Mouse (Mus musculus) brain, embryonic 18.5 days (tissue): ENCODE measurements around the gene Etfbkmt.
"Not testable (repeated sequence)": the region's sequence is repeated elsewhere in the genome, so short reads cannot be mapped to it uniquely, and the experiment has no call there.

Experiments
- DNase-seq: peaks from one replicate; pipeline ENCODE4 v3.0.0-alpha.2; 2012; ENCODE audit warnings: low read depth, low spot score

Gene Etfbkmt

GRCm38 (mm10) chr6:149184007-149184406 lies 44.4 kb downstream of the Etfbkmt start:
- no peak for DNase-seq

- no peak for DNase-seq
Measured at GRCm38 (mm10) chr6:149187371-149187770, 47.7 kb downstream of the Etfbkmt start.

- peak; percentile 98 for DNase-seq
Measured at GRCm38 (mm10) chr6:149188041-149188924, 48.6 kb downstream of the Etfbkmt start, which contains the start of gene Amn1. TSS of gene Amn1 (minus strand) at chr6:149188712.

GRCm38 (mm10) chr6:149188925-149189257 lies 49.2 kb downstream of the Etfbkmt start:
- DNase-seq, result no peak

GRCm38 (mm10) chr6:149189340-149189922 lies 49.8 kb downstream of the Etfbkmt start:
- DNase-seq, result no peak

GRCm38 (mm10) chr6:149191951-149192350 lies 52.3 kb downstream of the Etfbkmt start:
- DNase-seq, result not testable (repeated sequence)

- DNase-seq, result no peak
Measured at GRCm38 (mm10) chr6:149193276-149193905, 53.7 kb downstream of the Etfbkmt start.

- DNase-seq, result no peak
Measured at GRCm38 (mm10) chr6:149197116-149197515, 57.5 kb downstream of the Etfbkmt start.

- DNase-seq, result no peak
Measured at GRCm38 (mm10) chr6:149198572-149198971, 58.9 kb downstream of the Etfbkmt start.
